Mouse (Mus musculus): ENCODE results near the gene Sel1l3. TPM values are rescaled to one million over a fixed set of nuclear protein-coding genes. Genes with fewer than 3 reads are reported as not detected.

Gene Sel1l3
- polyA plus RNA-seq (2015; fragmentation: Illumina TruSeq; extraction: RNeasy Lipid Tissue Mini Kit (QIAGEN cat#74804); ENCODE audit: low read depth, low replicate concordance), result 35.8 TPM

GRCm38 (mm10) chr5:53213711-53214352, at the start of gene Sel1l3:
Sel1l3 (minus strand) TSS chr5:53213927.

Other genes starting within 250 kb of the Sel1l3 start
- gene Slc34a2, start 175.8 kb downstream of the Sel1l3 start, polyA plus RNA-seq (2015; fragmentation: Illumina TruSeq; extraction: RNeasy Lipid Tissue Mini Kit (QIAGEN cat#74804); ENCODE audit: low read depth, low replicate concordance), result not detected
- 70.8 TPM for gene Smim20, start 53.2 kb upstream of the Sel1l3 start, polyA plus RNA-seq (2015; fragmentation: Illumina TruSeq; extraction: RNeasy Lipid Tissue Mini Kit (QIAGEN cat#74804); ENCODE audit: low read depth, low replicate concordance)